Mouse (Mus musculus): ENCODE results near the gene Ldlrad3.

Ldlrad3 gene

GRCm38 (mm10) chr2:102145036-102145435 is 41.1 kb downstream of the Ldlrad3 start:
- in situ Hi-C loops (cut with MboI, MseI): no loop called here

- in situ Hi-C loops (cut with MboI, MseI): no loop called here
Observed at GRCm38 (mm10) chr2:102144311-102144710, 41.9 kb downstream of the Ldlrad3 start.

- in situ Hi-C loops (cut with MboI, MseI): no loop called here
Observed at GRCm38 (mm10) chr2:102142654-102143271, 43.4 kb downstream of the Ldlrad3 start.

GRCm38 (mm10) chr2:102142197-102142623 is 44.0 kb downstream of the Ldlrad3 start:
- in situ Hi-C loops (cut with MboI, MseI): no loop called here

- in situ Hi-C loops (cut with MboI, MseI): no loop called here
Observed at GRCm38 (mm10) chr2:102141199-102141598, 45.0 kb downstream of the Ldlrad3 start.

- in situ Hi-C loops (cut with MboI, MseI): no loop called here
Observed at GRCm38 (mm10) chr2:102137922-102138321, 48.3 kb downstream of the Ldlrad3 start.

GRCm38 (mm10) chr2:102136184-102136583 is 50.0 kb downstream of the Ldlrad3 start:
- in situ Hi-C loops (cut with MboI, MseI): no loop called here

- in situ Hi-C loops (cut with MboI, MseI): no loop called here
Observed at GRCm38 (mm10) chr2:102134510-102135262, 51.5 kb downstream of the Ldlrad3 start.

- in situ Hi-C loops (cut with MboI, MseI): no loop called here
Observed at GRCm38 (mm10) chr2:102132945-102133558, 53.1 kb downstream of the Ldlrad3 start.

- in situ Hi-C loops (cut with MboI, MseI): no loop called here
Observed at GRCm38 (mm10) chr2:102130198-102130845, 55.9 kb downstream of the Ldlrad3 start.

- in situ Hi-C loops (cut with MboI, MseI): no loop called here
Observed at GRCm38 (mm10) chr2:102129235-102129634, 57.0 kb downstream of the Ldlrad3 start.

GRCm38 (mm10) chr2:102128500-102129030 is 57.6 kb downstream of the Ldlrad3 start:
- in situ Hi-C loops (cut with MboI, MseI): no loop called here

- in situ Hi-C loops (cut with MboI, MseI): no loop called here
Observed at GRCm38 (mm10) chr2:102127791-102128387, 58.3 kb downstream of the Ldlrad3 start.

- in situ Hi-C loops (cut with MboI, MseI): no loop called here
Observed at GRCm38 (mm10) chr2:102127221-102127620, 59.0 kb downstream of the Ldlrad3 start.

- in situ Hi-C loops (cut with MboI, MseI): no loop called here
Observed at GRCm38 (mm10) chr2:102126076-102126475, 60.1 kb downstream of the Ldlrad3 start.

- in situ Hi-C loops (cut with MboI, MseI): no loop called here
Observed at GRCm38 (mm10) chr2:102125042-102125441, 61.1 kb downstream of the Ldlrad3 start.

GRCm38 (mm10) chr2:102122146-102122515 is 64.1 kb downstream of the Ldlrad3 start:
- in situ Hi-C loops (cut with MboI, MseI): no loop called here

- in situ Hi-C loops (cut with MboI, MseI): no loop called here
Observed at GRCm38 (mm10) chr2:102121440-102122145, 64.6 kb downstream of the Ldlrad3 start.

GRCm38 (mm10) chr2:102119751-102120505 is 66.3 kb downstream of the Ldlrad3 start:
- in situ Hi-C loops (cut with MboI, MseI): no loop called here

GRCm38 (mm10) chr2:102118988-102119460 is 67.2 kb downstream of the Ldlrad3 start:
- in situ Hi-C loops (cut with MboI, MseI): no loop called here

Data from T-helper 1 cell (primary cell).